Mouse (Mus musculus) midbrain, postnatal 0 days (tissue): ENCODE measurements at regions not wholly inside any gene's neighbourhood (a gene's known extent, or its start where the extent isn't known, plus 50 kb on each side); places are given as distances from the start of the nearest gene placed in this dataset.
"Not testable (repeated sequence)": the region's sequence is repeated elsewhere in the genome, so short reads cannot be mapped to it uniquely, and the experiment has no call there.

ENCODE experiments used
- ATAC-seq: fragments of 200-750 bp; cut with Nextera tagmentation; 2 replicates; pipeline ENCODE4 v1.8.0; 2017; ENCODE audit warnings: moderate number of reproducible peaks, mild to moderate bottlenecking, moderate TSS enrichment, moderate library complexity; ENCODE audit not compliant: low FRiP score
- DNase-seq: peaks from one replicate; pipeline ENCODE4 v3.0.0-alpha.2; 2015; ENCODE audit warnings: low spot score
- H3K27ac ChIP-seq: fragments of 300-500 bp; sonication (generic); 2 replicates; pipeline ENCODE4 v1.5.1; 2014; ENCODE audit warnings: low read depth, mild to moderate bottlenecking, low read length, mixed read lengths
- H3K27me3 ChIP-seq: fragments of 300-500 bp; sonication (generic); 2 replicates; pipeline ENCODE4 v1.6.1; 2014; ENCODE audit warnings: low read length, control low read depth, mixed read lengths; ENCODE audit not compliant: insufficient read depth
- H3K36me3 ChIP-seq: fragments of 300-500 bp; sonication (generic); 2 replicates; pipeline ENCODE4 v1.6.1; 2014; ENCODE audit warnings: low read length, control low read depth, mixed read lengths; ENCODE audit not compliant: insufficient read depth
- H3K4me1 ChIP-seq: fragments of 300-500 bp; sonication (generic); 2 replicates; pipeline ENCODE4 v1.6.1; 2014; ENCODE audit warnings: mild to moderate bottlenecking, control low read depth, antibody characterized with exemption, low read length, mixed read lengths; ENCODE audit not compliant: insufficient read depth
- H3K4me2 ChIP-seq: fragments of 300-500 bp; sonication (generic); 2 replicates; pipeline ENCODE4 v1.6.1; 2014; ENCODE audit warnings: low read depth, mild to moderate bottlenecking, low read length, mixed read lengths; ENCODE audit not compliant: poor library complexity, severe bottlenecking
- H3K4me3 ChIP-seq: fragments of 300-500 bp; sonication (generic); 2 replicates; pipeline ENCODE4 v1.5.1; 2014; ENCODE audit warnings: low read depth, mild to moderate bottlenecking, low read length, moderate library complexity
- H3K9ac ChIP-seq: fragments of 300-500 bp; sonication (generic); replicated peaks from 2 replicates; pipeline ENCODE4 v1.6.1; 2014; ENCODE audit warnings: mild to moderate bottlenecking, low read length, moderate library complexity, mixed read lengths; ENCODE audit not compliant: poor library complexity, severe bottlenecking
- H3K9me3 ChIP-seq: fragments of 300-500 bp; sonication (generic); 2 replicates; pipeline ENCODE4 v1.6.1; 2016; ENCODE audit warnings: low read length, control low read depth
- CTCF ChIP-seq: IDR thresholded peaks from 2 replicates; pipeline ENCODE4 v1.5.1; 2016; ENCODE audit warnings: antibody characterized with exemption, mild to moderate bottlenecking
- WGBS: fragments of 180-500 bp; shearing (Covaris S2); extraction: QIAGEN DNeasy Blood & Tissue Kit; methylation state at CpG from one replicate; pipeline ENCODE4 v1.1.7; 2014; 5-methylcytosine and 5-hydroxymethylcytosine counted together

GRCm38 (mm10) chr8:5453469-5453868, 348.3 kb upstream of the Slc10a2 start:
- no peaks in the 10 kb centered on the region for H3K4me1 ChIP-seq
- H3K27ac ChIP-seq, result no peak overlapping the region
- TF ChIP-seq CTCF, result no peak
- WGBS, result 94% methylated on average over 4 of the region's 4 CpGs
- no peak overlapping the region for H3K9ac ChIP-seq
- DNase-seq (no peak), ATAC-seq (no peak)
- no peaks in the 10 kb centered on the region for H3K9me3 ChIP-seq
- H3K4me3 ChIP-seq, result no peak overlapping the region
- H3K4me2 ChIP-seq, result no peak overlapping the region
- H3K27me3 ChIP-seq, result no peaks in the 10 kb centered on the region
- no peaks in the 10 kb centered on the region for H3K36me3 ChIP-seq

- WGBS, result 91% methylated on average over 5 of the region's 5 CpGs
- H3K9ac ChIP-seq, DNase-seq, H3K4me1 ChIP-seq, H3K27me3 ChIP-seq, H3K4me3 ChIP-seq, H3K27ac ChIP-seq, ATAC-seq, H3K4me2 ChIP-seq, H3K36me3 ChIP-seq, H3K9me3 ChIP-seq: not testable (repeated sequence)
These were observed 337.1 kb upstream of the Slc10a2 start for GRCm38 (mm10) chr8:5442243-5442642.

GRCm38 (mm10) chr8:5440404-5440803, 335.3 kb upstream of the Slc10a2 start:
- H3K9ac ChIP-seq, H3K4me2 ChIP-seq, ATAC-seq, H3K4me3 ChIP-seq, H3K4me1 ChIP-seq, H3K27ac ChIP-seq, H3K9me3 ChIP-seq, H3K36me3 ChIP-seq, H3K27me3 ChIP-seq, DNase-seq: not testable (repeated sequence)
- WGBS, result 95% methylated on average over 3 of the region's 3 CpGs

GRCm38 (mm10) chr8:5439054-5439453, 333.9 kb upstream of the Slc10a2 start:
- Histone ChIP-seq H3K27ac (no peak overlapping the region), H3K9ac (no peak overlapping the region), H3K36me3 (no peaks in the 10 kb centered on the region), H3K4me2 (no peak overlapping the region), H3K4me3 (no peak overlapping the region), H3K9me3 (no peaks in the 10 kb centered on the region), H3K4me1 (no peaks in the 10 kb centered on the region), H3K27me3 (no peaks in the 10 kb centered on the region)
- DNase-seq, result no peak
- no peak for ATAC-seq
- WGBS, result 18% methylated on average over 2 of the region's 2 CpGs
- TF ChIP-seq CTCF, result no peak

- Histone ChIP-seq H3K9ac (no peak overlapping the region), H3K4me1 (no peaks in the 10 kb centered on the region), H3K4me3 (no peak overlapping the region), H3K27me3 (no peaks in the 10 kb centered on the region), H3K9me3 (no peaks in the 10 kb centered on the region), H3K27ac (no peak overlapping the region), H3K4me2 (no peak overlapping the region), H3K36me3 (no peaks in the 10 kb centered on the region)
- no peak for ATAC-seq
- 81% methylated on average over 3 of the region's 3 CpGs for WGBS
- DNase-seq, result no peak
- no peak for TF ChIP-seq CTCF
These were observed 323.3 kb upstream of the Slc10a2 start for GRCm38 (mm10) chr8:5428303-5428971.

GRCm38 (mm10) chr8:5416841-5417240, 311.7 kb upstream of the Slc10a2 start:
- H3K4me2 ChIP-seq, DNase-seq, H3K4me1 ChIP-seq, H3K36me3 ChIP-seq, H3K9me3 ChIP-seq, H3K9ac ChIP-seq, ATAC-seq, H3K27me3 ChIP-seq, H3K27ac ChIP-seq, H3K4me3 ChIP-seq: not testable (repeated sequence)
- WGBS, result 6% methylated on average over 2 of the region's 2 CpGs
